Mouse (Mus musculus): ENCODE measurements around the gene Glmp. TPM values are rescaled to one million over a fixed set of nuclear protein-coding genes. Genes with fewer than 3 reads are reported as not detected.

Glmp gene
- polyA plus RNA-seq, 1 experiment from 2014 or later, result 188 TPM

- H3K36me3 ChIP-seq, result peaks cover 20% of the 10 kb centered on the region
- peaks cover 17% of the 10 kb centered on the region for H3K4me1 ChIP-seq
- peak overlapping the region; percentile 67 for H3K9ac ChIP-seq
- peak overlapping the region; percentile 80 for H3K4me3 ChIP-seq
- under 1% methylated on average over 12 of the region's 12 CpGs for WGBS
- H3K27me3 ChIP-seq, result no peaks in the 10 kb centered on the region
- H3K27ac ChIP-seq, result peak overlapping the region; percentile 86
- H3K9me3 ChIP-seq, result no peaks in the 10 kb centered on the region
- peak overlapping the region; percentile 94 for H3K4me2 ChIP-seq (replicated peaks)
- ATAC-seq (ENCODE audit: low FRiP score, low read depth), result peak; percentile 7; the same call in 1 of the 2 replicates
Observed at GRCm38 (mm10) chr3:88296110-88296560, 28.7 kb upstream of the Glmp start.

GRCm38 (mm10) chr3:88296561-88297318, 28.1 kb upstream of the Glmp start, which contains the start of the genes Tsacc and Cct3:
Gene Tsacc (minus strand): TSS chr3:88296999.
Gene Cct3 (plus strand): TSS chr3:88297116.
- WGBS, result under 1% methylated on average over 44 of the region's 44 CpGs
- Histone ChIP-seq H3K4me1 (peaks cover 17% of the 10 kb centered on the region), H3K9ac (peak within 1 kb of the TSS; percentile 89), H3K4me2 (replicated peaks) (peak within 1 kb of the TSS; percentile 94), H3K4me3 (peak within 1 kb of the TSS; percentile 80), H3K27ac (peak within 1 kb of the TSS; percentile 88), H3K36me3 (peaks cover 26% of the 10 kb centered on the region), H3K9me3 (no peaks in the 10 kb centered on the region), H3K27me3 (no peaks in the 10 kb centered on the region)
- peak; percentile 99 for ATAC-seq (ENCODE audit: low FRiP score, low read depth)

GRCm38 (mm10) chr3:88297321-88297851, 27.4 kb upstream of the Glmp start:
- peak overlapping the region; percentile 89 for H3K9ac ChIP-seq
- H3K27me3 ChIP-seq, result no peaks in the 10 kb centered on the region
- no peaks in the 10 kb centered on the region for H3K9me3 ChIP-seq
- ATAC-seq (ENCODE audit: low FRiP score, low read depth), result no peak
- peak overlapping the region; percentile 94 for H3K4me2 ChIP-seq (replicated peaks)
- peak overlapping the region; percentile 88 for H3K27ac ChIP-seq
- peaks cover 33% of the 10 kb centered on the region for H3K36me3 ChIP-seq
- under 1% methylated on average over 30 of the region's 30 CpGs for WGBS
- H3K4me3 ChIP-seq, result peak overlapping the region; percentile 80
- peaks cover 17% of the 10 kb centered on the region for H3K4me1 ChIP-seq

DNA sequence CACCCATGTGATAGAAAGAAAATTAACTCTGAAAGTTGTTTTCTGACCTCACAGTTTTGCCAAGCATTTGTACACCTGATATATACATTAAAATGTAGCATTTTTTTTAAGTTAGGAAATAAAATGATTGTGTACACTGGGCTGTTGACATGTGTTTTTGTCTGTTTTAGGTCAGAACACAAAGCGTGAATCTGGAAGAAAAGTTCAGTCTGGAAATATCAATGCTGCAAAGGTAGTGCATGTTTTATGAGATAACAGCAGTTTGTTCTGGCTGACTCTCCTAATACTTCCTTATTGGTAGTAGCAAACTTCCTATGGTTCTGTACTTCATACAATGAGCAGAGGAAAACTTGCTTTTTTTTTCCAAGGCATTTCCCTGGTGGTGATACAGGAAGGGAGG, 25.7 kb upstream of the Glmp start:
- peaks cover 49% of the 10 kb centered on the region for H3K36me3 ChIP-seq
- WGBS, result 86% methylated on average over 1 of the region's 1 CpGs

GRCm38 (mm10) chr3:88328956-88329355, 4.1 kb downstream of the Glmp start:
- no peaks in the 10 kb centered on the region for H3K9me3 ChIP-seq
- no peak overlapping the region for H3K4me2 ChIP-seq (replicated peaks)
- peaks cover 12% of the 10 kb centered on the region for H3K4me1 ChIP-seq
- WGBS, result 49% methylated on average over 5 of the region's 5 CpGs
- no peaks in the 10 kb centered on the region for H3K27me3 ChIP-seq
- no peak overlapping the region for H3K27ac ChIP-seq
- H3K4me3 ChIP-seq, result no peak overlapping the region
- peaks cover 42% of the 10 kb centered on the region for H3K36me3 ChIP-seq
- no peak overlapping the region for H3K9ac ChIP-seq
- no peak for ATAC-seq (ENCODE audit: low FRiP score, low read depth)

More for the DNA sequence above, 25.7 kb upstream of the Glmp start:
- ATAC-seq (ENCODE audit: low FRiP score, low read depth), result no peak
- Histone ChIP-seq H3K4me2 (replicated peaks) (no peak overlapping the region), H3K9me3 (no peaks in the 10 kb centered on the region), H3K9ac (no peak overlapping the region), H3K4me3 (no peak overlapping the region), H3K4me1 (peaks cover 17% of the 10 kb centered on the region), H3K27ac (no peak overlapping the region), H3K27me3 (no peaks in the 10 kb centered on the region)

GRCm38 (mm10) chr3:88331282-88331681, 6.5 kb downstream of the Glmp start:
- H3K9ac ChIP-seq, result no peak overlapping the region
- no peak overlapping the region for H3K27ac ChIP-seq
- peaks cover 9% of the 10 kb centered on the region for H3K4me1 ChIP-seq
- H3K9me3 ChIP-seq, result no peaks in the 10 kb centered on the region
- no peak overlapping the region for H3K4me2 ChIP-seq (replicated peaks)
- WGBS, result 32% methylated on average over 2 of the region's 2 CpGs
- H3K27me3 ChIP-seq, result no peaks in the 10 kb centered on the region
- H3K36me3 ChIP-seq, result peaks cover 40% of the 10 kb centered on the region
- no peak for ATAC-seq (ENCODE audit: low FRiP score, low read depth)
- H3K4me3 ChIP-seq, result no peak overlapping the region

DNA sequence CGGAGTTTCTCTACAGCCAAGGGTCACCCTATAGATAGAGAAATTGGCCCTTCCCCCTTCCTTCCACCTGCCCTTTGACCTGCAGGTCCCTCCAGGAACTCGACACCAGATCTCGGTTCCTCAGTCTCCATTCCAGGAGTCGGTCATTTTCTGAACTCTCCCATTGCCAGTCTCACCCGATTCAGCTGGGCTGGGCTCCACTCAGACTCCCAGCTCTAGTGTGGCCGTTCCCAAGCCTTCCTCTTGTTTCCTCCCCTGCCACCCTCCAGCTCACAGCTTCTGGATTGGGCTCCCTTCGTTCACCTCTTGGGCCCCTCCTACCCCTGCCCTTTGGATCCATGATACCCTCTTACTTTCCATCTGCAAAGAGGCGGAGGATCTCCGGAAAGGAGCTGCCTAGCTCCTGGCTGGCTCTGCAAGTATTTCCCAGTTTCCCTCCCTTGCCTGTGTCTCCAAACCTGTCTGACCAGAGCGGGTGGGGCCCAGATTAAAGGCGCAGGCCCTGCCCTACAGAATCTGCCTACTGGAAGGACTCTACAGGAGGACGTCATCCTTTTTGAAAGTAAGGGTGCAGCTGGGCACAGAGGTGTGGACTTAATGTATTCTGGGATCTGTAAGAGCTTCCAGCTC, 9.3 kb downstream of the Glmp start:
- H3K9ac ChIP-seq, result 0 out of 2 replicates have a peak overlapping the region, but pooled peaks have one; percentile 8
- H3K9me3 ChIP-seq, result no peaks in the 10 kb centered on the region
- 53% methylated on average over 12 of the region's 12 CpGs for WGBS

DNA sequence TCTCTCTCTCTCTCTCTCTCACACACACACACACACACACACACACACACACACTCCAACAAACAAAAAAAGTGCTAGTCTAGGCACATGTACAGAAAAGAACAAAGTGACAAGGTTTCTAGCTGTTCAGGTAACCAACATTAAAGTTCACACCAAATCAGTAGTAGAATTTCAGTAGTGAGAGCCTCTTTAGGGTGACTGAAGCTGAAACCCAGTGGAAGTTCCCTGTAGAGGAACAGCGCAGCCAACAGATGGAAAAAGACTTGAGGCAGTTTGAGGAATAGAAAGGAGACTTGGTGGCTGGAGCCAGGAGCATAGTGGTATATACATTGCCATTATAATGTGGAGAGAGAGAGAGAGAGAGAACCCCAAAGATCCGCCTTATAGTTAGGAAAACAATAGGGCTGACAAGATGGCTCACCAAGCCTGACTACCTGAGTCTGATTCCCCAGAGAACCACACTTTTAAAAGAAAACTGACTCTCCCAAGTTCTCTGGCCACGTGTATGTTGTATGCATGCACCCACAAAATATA, 10.1 kb downstream of the Glmp start:
- Histone ChIP-seq H3K9ac (peak overlapping the region; percentile 89), H3K27ac (peak overlapping the region; percentile 90), H3K9me3 (no peaks in the 10 kb centered on the region), H3K4me3 (peak overlapping the region; percentile 76), H3K36me3 (peaks cover 10% of the 10 kb centered on the region), H3K27me3 (no peaks in the 10 kb centered on the region), H3K4me1 (peaks cover 23% of the 10 kb centered on the region), H3K4me2 (replicated peaks) (peak overlapping the region; percentile 79)
- 39% methylated on average over 3 of the region's 3 CpGs for WGBS
- ATAC-seq (ENCODE audit: low FRiP score, low read depth), result no peak

More for the DNA sequence above, 9.3 kb downstream of the Glmp start:
- peak overlapping the region; percentile 15 for H3K4me3 ChIP-seq
- peaks cover 23% of the 10 kb centered on the region for H3K4me1 ChIP-seq
- no peaks in the 10 kb centered on the region for H3K27me3 ChIP-seq
- H3K36me3 ChIP-seq, result peaks cover 18% of the 10 kb centered on the region
- H3K27ac ChIP-seq, result peak overlapping the region; percentile 48; the same call in 1 of the 2 replicates
- no peak for ATAC-seq (ENCODE audit: low FRiP score, low read depth)
- peak overlapping the region; percentile 16; the same call in 1 of the 2 replicates for H3K4me2 ChIP-seq (replicated peaks)

GRCm38 (mm10) chr3:88335436-88336053, 10.7 kb downstream of the Glmp start:
- WGBS, result 1% methylated on average over 27 of the region's 27 CpGs
- Histone ChIP-seq H3K27ac (peak overlapping the region; percentile 90), H3K4me2 (replicated peaks) (peak overlapping the region; percentile 79), H3K4me3 (peak overlapping the region; percentile 76), H3K4me1 (peaks cover 23% of the 10 kb centered on the region), H3K36me3 (peaks cover 7% of the 10 kb centered on the region), H3K27me3 (no peaks in the 10 kb centered on the region), H3K9ac (peak overlapping the region; percentile 89), H3K9me3 (no peaks in the 10 kb centered on the region)
- peak; percentile 52; the same call in 1 of the 2 replicates for ATAC-seq (ENCODE audit: low FRiP score, low read depth)

GRCm38 (mm10) chr3:88336058-88337013, 11.5 kb downstream of the Glmp start, which contains the start of the genes Tmem79 and Smg5:
Gene Tmem79 (minus strand): TSS chr3:88336148.
Gene Smg5 (plus strand): TSS chr3:88336260.
- Histone ChIP-seq H3K4me1 (peaks cover 23% of the 10 kb centered on the region), H3K9me3 (no peaks in the 10 kb centered on the region), H3K36me3 (peaks cover 5% of the 10 kb centered on the region), H3K4me2 (replicated peaks) (peak within 1 kb of the TSS; percentile 79), H3K9ac (peak within 1 kb of the TSS; percentile 89), H3K4me3 (peak within 1 kb of the TSS; percentile 76), H3K27ac (peak within 1 kb of the TSS; percentile 90), H3K27me3 (no peaks in the 10 kb centered on the region)
- peak; percentile 94 for ATAC-seq (ENCODE audit: low FRiP score, low read depth)
- 3% methylated on average over 48 of the region's 66 CpGs for WGBS

All from limb, embryonic 13.5 days (tissue).